Mouse (Mus musculus) brain, embryonic 14.5 days (tissue): ENCODE data around the gene Frmpd2. TPM values are rescaled to one million over a fixed set of nuclear protein-coding genes. Genes with fewer than 3 reads are reported as not detected.

Experiments
- DNase-seq: peaks from one replicate; pipeline ENCODE4 v3.0.0-alpha.2; 2011; ENCODE audit warnings: low read depth
- CTCF ChIP-seq: fragments of 200-500 bp; IDR thresholded peaks from 2 replicates; pipeline ENCODE4 v1.5.1; 2012; ENCODE audit warnings: inconsistent platforms, mild to moderate bottlenecking, moderate library complexity, borderline replicate concordance; ENCODE audit not compliant: insufficient read depth, insufficient read length; ENCODE audit errors: extremely low read depth
- POLR2A ChIP-seq: fragments of 200-500 bp; IDR thresholded peaks from 2 replicates; pipeline ENCODE4 v1.6.1; 2012; ENCODE audit warnings: mild to moderate bottlenecking, inconsistent platforms, borderline replicate concordance; ENCODE audit not compliant: poor library complexity, insufficient read depth, insufficient read length, severe bottlenecking; ENCODE audit errors: extremely low read depth
- polyA plus RNA-seq: library from polyadenylated mRNA; depleted of rRNA; stranded (reverse); fragments of >200 nt; gene quantifications from 2 replicates; pipeline ENCODE4 v1.2.3, GENCODE M21; 2012; rRNA removed

The Frmpd2 gene
- polyA plus RNA-seq, 1 experiment, result 0.07 TPM

- peak; percentile 46 for DNase-seq
- TF ChIP-seq CTCF, result no peak
- TF ChIP-seq POLR2A, result no peak
Observed at GRCm38 (mm10) chr14:33539559-33540167, 68.2 kb downstream of the Frmpd2 start.

DNA sequence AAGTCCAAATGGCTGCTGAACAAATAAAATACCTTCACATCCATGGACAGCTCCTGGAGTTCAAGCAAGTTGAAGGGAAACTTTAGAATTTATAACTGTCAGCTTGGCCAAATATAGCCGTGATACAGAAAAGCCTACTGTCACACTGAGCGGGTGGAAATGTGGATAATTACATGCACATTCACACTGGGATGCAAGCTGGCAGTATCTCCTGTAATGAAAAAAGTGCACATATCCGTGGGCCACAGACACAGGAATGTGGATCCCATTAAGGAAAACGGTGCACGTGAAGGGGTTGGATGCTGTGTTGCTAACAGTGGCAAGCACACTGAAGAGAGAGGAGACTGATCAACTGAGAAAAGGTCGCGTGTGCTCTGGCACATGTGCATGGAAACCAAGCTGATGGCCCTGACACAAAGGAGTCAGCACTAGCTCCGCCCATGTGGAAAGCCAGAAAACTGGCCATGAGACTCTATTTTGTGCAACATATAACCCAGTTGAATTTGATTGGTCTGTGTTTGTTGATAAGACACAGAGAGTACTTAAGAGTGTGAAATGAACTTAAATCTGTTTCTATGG is 74.2 kb downstream of the Frmpd2 start:
- no peak for DNase-seq
- TF ChIP-seq POLR2A, result no peak
- no peak for TF ChIP-seq CTCF

DNA sequence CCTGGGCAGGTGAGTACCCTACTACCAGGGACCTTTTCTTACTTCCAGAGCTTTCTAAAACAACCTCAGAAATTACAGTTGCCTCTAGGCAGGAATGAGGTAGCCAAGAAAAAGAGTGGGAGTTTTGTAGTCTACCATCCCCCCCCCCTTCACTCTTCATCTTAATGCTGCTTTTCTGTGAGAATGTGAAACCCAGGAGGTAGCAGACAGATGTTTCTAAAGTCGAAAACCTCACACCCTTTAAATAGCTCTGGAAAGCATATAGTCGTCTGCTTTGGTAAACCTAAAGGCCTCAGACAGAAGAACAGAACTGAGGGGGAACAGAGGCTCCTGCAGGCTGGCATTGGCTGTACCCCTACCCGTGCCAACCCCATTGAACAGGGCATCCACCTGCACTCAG is 77.2 kb downstream of the Frmpd2 start:
- no peak for TF ChIP-seq CTCF
- no peak for TF ChIP-seq POLR2A
- DNase-seq, result no peak

GRCm38 (mm10) chr14:33549856-33550255 is 78.4 kb downstream of the Frmpd2 start:
- peak; percentile 83 for DNase-seq
- TF ChIP-seq CTCF (no peak), POLR2A (no peak)

GRCm38 (mm10) chr14:33570737-33571136 is 99.2 kb downstream of the Frmpd2 start:
- TF ChIP-seq POLR2A (no peak), CTCF (no peak)
- peak; percentile 65 for DNase-seq

- DNase-seq, result no peak
Observed at GRCm38 (mm10) chr14:33573643-33574042, 102.1 kb downstream of the Frmpd2 start.

DNA sequence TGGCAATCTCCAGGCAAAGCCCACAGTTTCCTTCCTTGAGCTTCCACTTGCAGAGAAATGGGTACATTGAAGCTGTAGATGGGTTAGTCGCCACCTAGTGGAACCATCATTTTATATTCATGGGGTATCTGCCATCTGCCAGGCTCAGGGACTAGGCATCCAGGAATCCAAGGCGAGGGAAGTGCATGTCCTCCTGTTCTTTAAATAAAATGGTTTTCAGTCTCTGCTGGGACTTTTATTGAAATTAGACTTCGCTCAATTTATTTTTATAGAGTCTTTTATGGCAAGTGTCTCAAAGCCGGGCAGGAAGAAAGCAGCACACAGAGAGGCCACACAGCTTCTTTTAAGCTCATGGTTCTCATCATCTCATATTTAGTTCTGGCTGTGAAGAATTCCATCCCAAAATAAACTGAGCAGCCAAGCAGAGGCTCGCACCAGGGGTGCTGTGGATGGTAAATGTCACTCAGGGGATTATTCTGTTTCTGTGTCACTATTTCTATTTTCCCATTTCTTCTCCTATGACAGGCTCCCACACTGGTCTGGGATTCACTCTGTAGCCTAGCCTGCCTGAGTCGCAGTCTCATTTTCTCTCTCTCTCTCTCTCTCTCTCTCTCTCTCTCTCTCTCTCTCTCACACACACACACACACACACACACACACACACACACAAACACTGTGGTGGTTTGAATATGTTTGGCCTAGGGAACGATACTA is 108.4 kb downstream of the Frmpd2 start:
- no peak for TF ChIP-seq POLR2A
- 0 out of 2 replicates have a peak, but pooled peaks have one; percentile 2 for TF ChIP-seq CTCF
- no peak for DNase-seq

More at GRCm38 (mm10) chr14:33573643-33574042, 102.1 kb downstream of the Frmpd2 start:
- TF ChIP-seq CTCF (no peak), POLR2A (no peak)

DNA sequence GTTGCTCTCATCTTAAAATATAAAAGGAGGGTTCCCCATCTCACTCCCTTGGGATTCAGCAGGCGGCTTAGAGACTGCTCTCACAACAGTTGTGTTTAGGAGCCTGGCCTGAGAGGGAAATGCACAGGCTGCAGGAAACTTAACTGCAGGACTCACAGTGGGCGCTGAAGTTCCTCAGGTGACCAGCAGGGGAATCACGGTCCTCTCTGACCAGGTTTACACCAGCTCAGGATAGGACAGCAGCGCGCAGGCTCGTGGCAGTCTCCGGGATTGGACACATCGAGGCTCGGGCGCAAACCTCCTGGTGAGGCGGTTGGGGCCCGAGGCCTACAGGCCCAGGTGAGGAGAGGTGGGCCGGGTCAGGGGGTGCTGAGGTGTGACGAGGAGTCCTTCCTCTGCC is 117.5 kb downstream of the Frmpd2 start, which contains the start of gene Ptpn20:
Ptpn20 (plus strand) TSS at position 257 of the 400 bp plus-strand sequence.
- TF ChIP-seq POLR2A, result no peak
- TF ChIP-seq CTCF, result peak; percentile 39; the same call in 1 of the 2 replicates
- no peak for DNase-seq

DNA sequence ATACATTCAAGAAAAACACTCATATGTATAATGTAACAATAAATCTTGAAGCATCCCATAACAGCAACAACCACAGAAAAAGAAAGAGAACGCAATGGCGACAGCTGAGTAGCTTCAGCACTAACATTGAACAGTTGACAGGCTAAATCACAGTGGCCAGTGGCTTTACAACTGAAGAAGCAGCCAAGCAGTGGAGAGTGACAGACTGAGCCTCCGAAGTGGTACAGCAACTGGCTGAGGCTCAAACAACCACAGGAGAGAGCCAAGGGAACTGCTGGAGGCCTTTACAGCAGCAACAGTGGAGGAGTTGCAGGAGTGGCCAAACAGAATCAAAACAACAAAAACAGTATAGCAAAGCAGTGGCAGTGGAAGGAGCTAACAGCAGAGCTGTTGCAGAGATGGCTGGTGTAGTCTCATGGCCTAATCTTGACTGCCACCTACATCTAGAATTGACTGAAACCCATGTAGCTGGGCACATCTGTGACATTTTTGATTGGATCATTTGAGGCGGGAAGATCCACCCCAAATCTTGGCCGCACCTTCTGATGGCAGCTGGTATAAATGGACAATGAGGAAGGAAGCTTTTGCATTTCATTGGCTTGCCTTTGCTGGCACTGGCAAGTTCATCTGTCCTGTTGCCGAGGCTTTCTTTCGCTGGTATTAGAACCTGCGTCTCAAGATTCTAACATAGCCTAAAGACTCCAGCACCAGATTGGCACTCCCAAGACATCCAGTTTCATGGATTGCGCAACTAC is 127.1 kb downstream of the Frmpd2 start:
- TF ChIP-seq CTCF (no peak), POLR2A (no peak)
- no peak for DNase-seq

DNA sequence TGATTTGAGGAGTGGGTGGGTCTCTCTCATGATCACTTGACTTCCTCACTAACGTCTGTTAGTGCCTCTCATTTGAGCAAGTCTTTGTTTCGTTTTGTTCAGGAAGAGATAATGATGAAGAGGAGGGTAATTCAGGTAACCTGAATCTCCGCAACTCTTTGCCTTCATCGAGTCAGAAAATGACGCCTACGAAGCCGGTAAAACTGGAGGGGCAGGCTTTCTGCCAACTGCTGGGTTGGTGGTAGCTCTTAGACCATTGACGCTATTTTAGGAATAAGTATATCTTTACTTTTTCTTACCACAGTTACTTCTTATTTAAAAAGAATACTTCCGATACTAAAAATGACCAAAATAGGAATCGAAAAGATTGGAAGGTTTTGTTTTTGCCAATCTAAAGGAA is 135.9 kb downstream of the Frmpd2 start:
- DNase-seq, result no peak
- no peak for TF ChIP-seq CTCF
- no peak for TF ChIP-seq POLR2A

Other genes with a start within 250 kb of the Frmpd2 start
- 86.4 and 97.9 TPM in 2 replicates for gene Mapk8, start 24.5 kb upstream of the Frmpd2 start, polyA plus RNA-seq
- 0.10 and 0.11 TPM in 2 replicates for gene Ptpn20, start 117.5 kb downstream of the Frmpd2 start, polyA plus RNA-seq